Mouse (Mus musculus): ENCODE measurements around the gene Ttc6.

DNA sequence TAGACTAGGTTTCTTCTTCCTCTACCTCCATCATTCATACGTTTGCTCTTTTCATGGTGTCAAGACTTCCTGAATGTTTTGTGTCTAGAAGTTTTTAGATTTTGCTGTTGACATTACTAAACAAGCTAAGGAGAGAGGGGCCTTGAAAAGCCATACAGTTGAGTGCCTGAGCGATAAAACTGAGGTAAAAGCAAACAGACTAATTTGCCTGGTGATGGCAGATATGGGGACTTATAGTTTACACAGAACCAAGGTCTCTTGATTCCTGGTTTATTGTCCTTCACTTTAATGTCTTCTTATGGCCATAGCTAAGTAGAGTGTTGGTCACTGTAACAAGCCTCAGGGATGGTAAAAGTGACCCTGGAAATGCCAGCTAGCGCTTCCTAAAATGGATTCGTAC is 51.2 kb downstream of the Ttc6 start:
- no peak for TF ChIP-seq GATA1 (IDR thresholded peaks at IDR 0.05; ENCODE audit: low read length)
- TF ChIP-seq TAL1 (IDR thresholded peaks at IDR 0.05; ENCODE audit: low read length), result no peak

Data from erythroblast, embryonic 14.5 days (primary cell).